Mouse (Mus musculus) kidney, embryonic 14.5 days (tissue): ENCODE measurements at regions not wholly inside any gene's neighbourhood (a gene's known extent, or its start where the extent isn't known, plus 50 kb on each side); places are given as distances from the start of the nearest gene placed in this dataset.
A peak's percentile ranks its signal among the peaks of the same experiment; 100 is the strongest.

Experiments used
- ATAC-seq: fragments of 200-750 bp; cut with Nextera tagmentation; 2 replicates; pipeline ENCODE4 v1.8.0; 2017; ENCODE audit warnings: moderate number of reproducible peaks, mild to moderate bottlenecking, moderate TSS enrichment, moderate library complexity; ENCODE audit not compliant: low FRiP score, low TSS enrichment
- H3K27ac ChIP-seq: fragments of 300-500 bp; sonication (generic); 2 replicates; pipeline ENCODE4 v1.5.1; 2014; ENCODE audit warnings: low read depth, mild to moderate bottlenecking, low read length, moderate library complexity, mixed read lengths
- H3K27me3 ChIP-seq: fragments of 300-500 bp; sonication (generic); 2 replicates; pipeline ENCODE4 v1.6.1; 2014; ENCODE audit warnings: mild to moderate bottlenecking, low read length; ENCODE audit not compliant: control insufficient read depth, insufficient read depth
- H3K36me3 ChIP-seq: fragments of 300-500 bp; sonication (generic); 2 replicates; pipeline ENCODE4 v1.6.1; 2014; ENCODE audit warnings: low read length, mixed read lengths; ENCODE audit not compliant: control insufficient read depth, insufficient read depth
- H3K4me1 ChIP-seq: fragments of 300-500 bp; sonication (generic); 2 replicates; pipeline ENCODE4 v1.6.1; 2014; ENCODE audit warnings: low read length, mixed read lengths; ENCODE audit not compliant: control insufficient read depth, insufficient read depth
- H3K4me2 ChIP-seq: fragments of 300-500 bp; sonication (generic); replicated peaks from 2 replicates; pipeline ENCODE4 v1.6.1; 2014; ENCODE audit warnings: low read depth, mild to moderate bottlenecking, low read length
- H3K4me3 ChIP-seq: fragments of 300-500 bp; sonication (generic); 2 replicates; pipeline ENCODE4 v1.5.1; 2014; ENCODE audit warnings: mild to moderate bottlenecking, low read length
- H3K9ac ChIP-seq: fragments of 300-500 bp; sonication (generic); 2 replicates; pipeline ENCODE4 v1.6.1; 2014; ENCODE audit warnings: low read depth, mild to moderate bottlenecking, low read length, moderate library complexity
- H3K9me3 ChIP-seq: fragments of 300-500 bp; sonication (generic); 2 replicates; pipeline ENCODE4 v1.6.1; 2016; ENCODE audit warnings: low read length; ENCODE audit not compliant: control insufficient read depth
- WGBS: fragments of 180-500 bp; shearing (Covaris S2); extraction: QIAGEN DNeasy Blood & Tissue Kit; methylation state at CpG from one replicate; pipeline ENCODE4 v1.1.7; 2014; 5-methylcytosine and 5-hydroxymethylcytosine counted together

DNA sequence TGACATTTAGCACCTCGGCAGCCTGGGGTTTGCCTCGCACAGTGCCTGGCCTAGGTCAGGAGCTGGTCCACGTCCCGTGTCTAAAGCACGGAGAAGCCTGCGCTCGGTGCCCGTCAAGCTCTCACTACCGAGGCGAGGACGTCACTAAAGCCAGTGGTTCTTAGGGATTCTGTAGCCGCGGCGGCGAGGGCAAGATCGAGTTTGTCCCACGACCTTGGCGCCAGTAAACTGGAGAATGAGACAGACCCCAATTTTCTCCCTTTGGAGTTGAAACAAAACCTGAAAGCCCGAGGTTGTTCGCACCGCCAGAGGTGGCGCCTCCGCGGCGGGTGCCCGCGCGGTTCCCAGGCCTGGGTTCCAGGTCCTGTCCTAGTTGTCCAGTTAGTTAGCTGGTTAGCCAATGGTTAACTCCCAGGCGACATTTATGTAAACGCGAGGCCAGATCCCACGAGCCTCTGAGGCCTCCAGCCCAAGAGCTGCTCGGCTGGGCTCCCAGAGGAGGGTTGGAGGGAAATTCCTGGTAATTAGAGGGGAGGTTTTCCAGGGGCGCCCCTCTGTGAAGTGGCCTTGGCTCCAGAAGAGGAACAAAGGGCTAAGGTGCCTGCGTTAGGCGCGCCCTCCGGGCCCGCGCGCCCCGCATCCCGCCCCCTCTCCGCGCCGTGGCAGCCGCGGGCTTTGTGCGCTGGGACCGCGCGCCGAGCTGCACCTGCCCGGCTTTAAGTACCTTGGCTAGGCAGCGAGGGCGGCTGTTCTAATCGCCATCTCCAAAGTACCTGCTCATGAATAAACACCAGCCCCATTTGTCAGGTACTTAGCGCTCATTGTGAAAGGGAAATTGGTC lies 74.0 kb downstream of the Rhcg start:
- Histone ChIP-seq H3K4me3 (0 out of 2 replicates have a peak overlapping the region, but pooled peaks have one; percentile 1), H3K36me3 (no peaks in the 10 kb centered on the region), H3K4me1 (no peaks in the 10 kb centered on the region), H3K27ac (no peak overlapping the region), H3K4me2 (no peak overlapping the region), H3K9ac (no peak overlapping the region), H3K9me3 (no peaks in the 10 kb centered on the region), H3K27me3 (peaks cover 92% of the 10 kb centered on the region)
- WGBS: under 1% methylated on average over 57 of the region's 58 CpGs
- no peak for ATAC-seq

DNA sequence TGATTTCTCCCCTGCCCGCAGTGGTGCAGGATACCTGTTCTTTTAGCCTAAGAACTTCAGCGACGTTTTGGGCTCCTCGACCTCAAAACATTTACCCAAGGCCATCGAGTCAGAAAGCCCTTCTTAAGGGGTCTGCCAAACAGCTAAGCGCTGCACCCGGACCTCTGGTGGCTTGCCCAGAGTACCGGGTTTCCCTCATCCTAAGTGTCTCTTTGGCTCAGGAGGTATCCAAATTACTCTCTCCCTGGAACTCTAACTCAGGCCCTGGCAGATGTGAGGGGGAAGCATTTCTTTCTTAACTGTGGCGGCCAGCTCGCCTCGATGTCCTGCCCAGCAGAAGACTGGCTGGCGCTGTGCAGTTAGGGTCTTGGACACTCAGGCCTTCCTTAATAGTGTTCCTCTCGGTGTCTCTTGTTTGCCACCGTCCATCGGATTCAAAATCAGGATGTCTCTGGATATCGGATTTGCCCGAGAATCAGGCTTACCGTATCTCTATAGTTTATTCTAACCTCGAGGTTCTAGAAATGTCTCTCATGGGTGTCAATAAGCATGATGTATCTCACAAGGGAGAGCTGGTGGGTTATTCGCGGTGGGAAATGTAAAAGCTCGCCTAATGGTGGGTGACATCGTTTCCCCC lies 75.0 kb downstream of the Rhcg start:
- no peak overlapping the region for H3K4me2 ChIP-seq
- WGBS: under 1% methylated on average over 23 of the region's 23 CpGs
- peaks cover 92% of the 10 kb centered on the region for H3K27me3 ChIP-seq
- no peaks in the 10 kb centered on the region for H3K9me3 ChIP-seq
- H3K4me1 ChIP-seq: no peaks in the 10 kb centered on the region
- H3K4me3 ChIP-seq: no peak overlapping the region
- H3K27ac ChIP-seq: no peak overlapping the region
- no peaks in the 10 kb centered on the region for H3K36me3 ChIP-seq
- no peak for ATAC-seq
- H3K9ac ChIP-seq: no peak overlapping the region

DNA sequence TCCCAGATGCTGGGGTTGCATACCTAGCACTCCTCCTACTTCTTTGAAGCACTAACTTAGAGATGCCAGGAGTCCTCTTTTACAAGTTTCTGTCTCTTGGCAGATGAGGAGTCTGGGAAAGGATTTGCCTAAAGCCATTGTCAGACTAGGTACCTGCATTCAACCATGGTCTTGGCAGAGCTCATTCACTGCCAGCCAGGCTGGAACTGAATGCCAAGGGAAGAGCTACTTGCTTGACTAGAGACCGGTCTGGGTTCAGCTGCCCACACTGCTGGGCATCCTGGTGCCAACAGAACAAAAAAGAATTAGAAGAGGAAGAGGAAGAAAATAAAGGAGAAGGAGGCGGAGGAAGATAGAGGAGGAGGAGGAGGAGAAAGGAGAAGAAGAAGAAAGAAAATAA lies 74.1 kb upstream of the Polg start:
- Histone ChIP-seq H3K9ac (no peak overlapping the region), H3K36me3 (no peaks in the 10 kb centered on the region), H3K4me1 (peaks cover 11% of the 10 kb centered on the region), H3K9me3 (no peaks in the 10 kb centered on the region), H3K4me2 (no peak overlapping the region), H3K27ac (no peak overlapping the region), H3K27me3 (peaks cover 92% of the 10 kb centered on the region), H3K4me3 (no peak overlapping the region)
- WGBS: 15% methylated on average over 2 of the region's 2 CpGs
- no peak for ATAC-seq

DNA sequence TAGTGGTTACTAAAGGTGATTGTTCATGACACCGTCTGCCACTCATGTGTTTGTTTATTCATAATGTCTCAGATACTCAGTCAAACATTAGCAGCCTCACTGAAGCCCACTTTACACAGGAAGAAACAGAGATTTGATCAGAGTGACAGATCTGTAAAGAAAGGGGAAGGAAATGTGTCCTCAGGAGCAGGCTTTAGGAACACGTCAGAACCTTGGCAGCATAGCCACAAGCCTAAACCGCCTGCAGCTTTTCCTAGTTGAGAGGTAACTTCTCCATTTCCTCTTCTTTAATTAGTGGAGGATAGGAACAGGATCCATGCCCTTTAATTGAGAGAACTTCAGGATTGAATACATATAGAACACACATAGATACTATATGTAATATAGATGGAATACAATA lies 73.3 kb upstream of the Polg start:
- Histone ChIP-seq H3K4me3 (no peak overlapping the region), H3K27me3 (peaks cover 92% of the 10 kb centered on the region), H3K9ac (no peak overlapping the region), H3K36me3 (no peaks in the 10 kb centered on the region), H3K27ac (no peak overlapping the region), H3K9me3 (no peaks in the 10 kb centered on the region), H3K4me1 (peaks cover 13% of the 10 kb centered on the region), H3K4me2 (no peak overlapping the region)
- WGBS: 4% methylated on average over 3 of the region's 3 CpGs
- ATAC-seq: no peak

DNA sequence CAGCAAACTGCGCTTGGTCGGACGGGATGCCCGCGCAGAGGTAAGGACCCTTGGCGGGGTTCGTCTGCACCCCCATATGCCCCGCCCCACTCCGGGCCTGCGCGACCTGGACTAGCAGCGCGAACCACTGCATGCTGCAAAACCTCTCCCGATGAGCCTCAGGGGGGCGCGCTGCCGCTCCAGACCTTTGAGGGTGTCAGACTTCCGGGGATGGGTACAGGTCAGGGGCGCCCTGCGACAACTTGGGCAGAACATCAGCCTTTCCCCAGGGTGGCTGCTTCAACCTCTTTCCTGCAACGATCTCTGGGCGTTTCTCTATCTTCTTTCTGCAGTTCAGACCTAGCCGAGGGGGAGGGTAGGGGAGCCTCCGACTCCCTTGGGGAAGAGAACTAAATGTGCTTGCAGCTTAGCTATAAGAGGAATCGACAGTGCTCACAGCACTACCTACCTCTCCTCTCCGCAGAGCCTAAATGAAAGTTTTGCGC lies 70.0 kb upstream of the Polg start:
- peak overlapping the region; percentile 31 for H3K4me3 ChIP-seq
- peaks cover 13% of the 10 kb centered on the region for H3K4me1 ChIP-seq
- peak; percentile 43; the same call in 1 of the 2 replicates for ATAC-seq
- peak overlapping the region; percentile 37 for H3K4me2 ChIP-seq
- 1% methylated on average over 27 of the region's 27 CpGs for WGBS
- no peaks in the 10 kb centered on the region for H3K36me3 ChIP-seq
- H3K27ac ChIP-seq: no peak overlapping the region
- no peaks in the 10 kb centered on the region for H3K9me3 ChIP-seq
- no peak overlapping the region for H3K9ac ChIP-seq
- peaks cover 97% of the 10 kb centered on the region for H3K27me3 ChIP-seq

DNA sequence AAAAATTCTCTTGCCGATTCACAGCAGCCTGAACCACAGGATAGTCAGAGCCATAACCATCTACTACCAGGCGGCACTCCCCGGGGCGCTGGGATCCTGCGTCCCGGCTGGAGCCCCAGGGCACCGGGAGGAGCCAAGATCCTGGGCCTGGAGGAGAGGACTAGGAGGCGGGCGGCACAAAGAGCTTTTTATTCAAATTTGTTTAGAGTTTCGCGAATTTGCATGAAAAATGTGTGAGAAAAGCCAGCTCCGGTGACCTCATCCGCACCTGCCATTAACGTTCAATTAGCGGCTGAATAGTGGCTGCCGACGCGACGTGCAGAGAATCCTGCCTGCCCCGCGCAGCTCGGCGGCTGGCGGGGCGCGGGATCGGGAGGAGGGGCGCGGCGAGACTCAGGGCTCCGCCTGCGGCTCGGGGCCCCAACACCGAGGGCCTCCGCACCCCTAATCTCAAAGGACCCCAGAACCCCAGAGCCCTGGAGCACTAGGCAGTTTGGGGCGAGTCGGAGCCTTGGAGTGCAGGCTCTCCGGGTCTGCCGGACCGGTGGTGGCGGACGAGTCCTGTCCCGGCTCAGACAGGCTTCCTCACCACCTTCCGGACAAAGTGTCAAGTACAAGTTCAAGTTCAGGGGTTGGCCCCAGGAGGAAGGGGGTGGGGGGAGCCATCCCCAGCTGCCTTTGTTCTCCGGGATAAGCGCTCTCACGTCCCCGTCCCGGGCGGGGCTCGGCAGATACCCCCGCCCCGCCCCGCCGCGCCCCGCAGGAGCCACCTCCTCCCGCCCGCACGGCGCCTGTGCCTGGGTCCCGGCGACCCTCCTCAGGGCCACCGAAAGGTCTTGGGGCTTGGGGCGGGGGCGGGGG lies 69.3 kb upstream of the Polg start:
- Histone ChIP-seq H3K4me3 (peak overlapping the region; percentile 31), H3K9ac (no peak overlapping the region)
- peak; percentile 24; the same call in 1 of the 2 replicates for ATAC-seq

DNA sequence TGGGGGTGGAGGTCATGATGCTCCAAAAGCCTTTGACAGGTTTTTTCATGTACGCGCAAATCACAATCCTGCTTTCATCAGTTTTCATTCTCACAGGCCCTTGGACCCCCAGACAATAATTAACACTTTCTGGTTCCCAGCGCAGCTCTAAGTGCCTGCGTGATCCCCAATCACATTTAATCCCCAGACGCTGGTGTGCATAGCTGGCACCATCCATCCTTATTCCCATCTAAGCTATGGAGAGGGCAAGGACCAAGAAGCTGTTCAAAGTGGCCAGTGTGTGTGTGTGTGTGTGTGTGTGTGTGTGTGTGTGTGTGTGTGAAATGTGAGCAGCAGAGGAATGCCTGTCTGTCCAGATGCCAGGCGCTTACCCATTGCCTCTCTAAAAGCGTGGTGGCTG lies 68.7 kb upstream of the Polg start:
- no peak overlapping the region for H3K4me2 ChIP-seq
- H3K9ac ChIP-seq: no peak overlapping the region
- 7% methylated on average over 7 of the region's 7 CpGs for WGBS
- H3K27me3 ChIP-seq: peaks cover 97% of the 10 kb centered on the region
- H3K27ac ChIP-seq: no peak overlapping the region
- no peak for ATAC-seq
- H3K4me1 ChIP-seq: peaks cover 13% of the 10 kb centered on the region
- no peaks in the 10 kb centered on the region for H3K9me3 ChIP-seq
- no peaks in the 10 kb centered on the region for H3K36me3 ChIP-seq
- no peak overlapping the region for H3K4me3 ChIP-seq

More for the DNA sequence above, 69.3 kb upstream of the Polg start:
- no peaks in the 10 kb centered on the region for H3K36me3 ChIP-seq
- peaks cover 96% of the 10 kb centered on the region for H3K27me3 ChIP-seq
- peaks cover 13% of the 10 kb centered on the region for H3K4me1 ChIP-seq
- no peaks in the 10 kb centered on the region for H3K9me3 ChIP-seq
- H3K27ac ChIP-seq: no peak overlapping the region
- 1% methylated on average over 55 of the region's 66 CpGs for WGBS
- peak overlapping the region; percentile 37 for H3K4me2 ChIP-seq

DNA sequence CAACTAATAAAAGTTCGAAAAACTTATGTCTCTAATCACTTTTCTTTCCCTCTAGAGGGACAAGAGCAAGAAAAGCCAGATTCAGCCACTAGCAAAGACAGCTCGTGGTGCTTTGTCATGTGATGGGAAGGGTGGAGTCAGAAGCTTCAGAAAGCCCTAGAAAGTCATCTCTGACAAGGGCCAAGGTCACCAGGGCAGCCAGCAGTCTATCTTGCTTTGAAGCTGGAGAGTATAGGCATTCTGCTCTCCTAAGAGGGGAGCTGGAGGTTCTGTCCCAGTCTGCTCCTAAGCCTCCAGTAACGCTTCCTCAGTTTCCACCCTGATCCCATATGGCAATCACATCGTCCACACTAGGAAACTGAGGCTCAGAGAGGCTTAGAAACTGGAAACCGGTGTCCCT lies 68.2 kb upstream of the Polg start:
- no peak overlapping the region for H3K4me2 ChIP-seq
- WGBS: 10% methylated on average over 5 of the region's 5 CpGs
- H3K9me3 ChIP-seq: no peaks in the 10 kb centered on the region
- no peak overlapping the region for H3K27ac ChIP-seq
- H3K4me1 ChIP-seq: peaks cover 13% of the 10 kb centered on the region
- ATAC-seq: no peak
- no peaks in the 10 kb centered on the region for H3K36me3 ChIP-seq
- no peak overlapping the region for H3K4me3 ChIP-seq
- H3K27me3 ChIP-seq: peaks cover 97% of the 10 kb centered on the region
- no peak overlapping the region for H3K9ac ChIP-seq
